Mouse (Mus musculus) embryonic facial prominence, embryonic 12.5 days (tissue): ENCODE results near the gene Fli1. TPM values are rescaled to one million over a fixed set of nuclear protein-coding genes. Genes with fewer than 3 reads are reported as not detected.

Source experiments
- ATAC-seq: fragments of 200-750 bp; cut with Nextera tagmentation; 2 replicates; pipeline ENCODE4 v1.8.0; 2017; ENCODE audit not compliant: insufficient number of reproducible peaks, insufficient read depth, low FRiP score, low TSS enrichment
- H3K27ac ChIP-seq: fragments of 300-500 bp; sonication (generic); 2 replicates; pipeline ENCODE4 v1.5.1; 2016; ENCODE audit warnings: mild to moderate bottlenecking
- H3K27me3 ChIP-seq: fragments of 300-500 bp; sonication (generic); 2 replicates; pipeline ENCODE4 v1.6.1; 2016; ENCODE audit warnings: mild to moderate bottlenecking, moderate library complexity
- H3K36me3 ChIP-seq: fragments of 300-500 bp; sonication (generic); 2 replicates; pipeline ENCODE4 v1.6.1; 2016; ENCODE audit warnings: mild to moderate bottlenecking
- H3K4me1 ChIP-seq: fragments of 300-500 bp; sonication (generic); 2 replicates; pipeline ENCODE4 v1.6.1; 2016
- H3K4me2 ChIP-seq: fragments of 300-500 bp; sonication (generic); replicated peaks from 2 replicates; pipeline ENCODE4 v1.6.1; 2016; ENCODE audit warnings: mild to moderate bottlenecking, moderate library complexity
- H3K4me3 ChIP-seq: fragments of 300-500 bp; sonication (generic); 2 replicates; pipeline ENCODE4 v1.5.1; 2016; ENCODE audit warnings: mild to moderate bottlenecking
- H3K9ac ChIP-seq: fragments of 300-500 bp; sonication (generic); 2 replicates; pipeline ENCODE4 v1.6.1; 2016; ENCODE audit warnings: mild to moderate bottlenecking, moderate library complexity
- H3K9me3 ChIP-seq: fragments of 300-500 bp; sonication (generic); 2 replicates; pipeline ENCODE4 v1.6.1; 2016; ENCODE audit warnings: mild to moderate bottlenecking, moderate library complexity
- WGBS: fragments of 180-500 bp; shearing (Covaris S2); methylation state at CpG from one replicate; pipeline ENCODE4 v1.1.7; 2016; 5-methylcytosine and 5-hydroxymethylcytosine counted together
- polyA plus RNA-seq: library from polyadenylated mRNA; unstranded; fragments of >200 nt; fragmentation: Nextera tagmentation; extraction: Ambion mirVana; gene quantifications from 2 replicates; pipeline ENCODE4 v1.2.1, GENCODE M21; 2016

The Fli1 gene
- polyA plus RNA-seq, 1 experiment from 2014 or later, result 40.9 TPM

GRCm38 (mm10) chr9:32546731-32547130, 4.1 kb upstream of the Fli1 start:
- Histone ChIP-seq H3K4me1 (peaks cover 84% of the 10 kb centered on the region), H3K9ac (no peak overlapping the region), H3K4me3 (no peak overlapping the region), H3K36me3 (no peaks in the 10 kb centered on the region), H3K27ac (peak overlapping the region; percentile 42; the same call in 1 of the 2 replicates), H3K9me3 (no peaks in the 10 kb centered on the region), H3K27me3 (peaks cover 19% of the 10 kb centered on the region), H3K4me2 (0 out of 2 replicates have a peak overlapping the region, but pooled peaks have one; percentile 10)
- no peak for ATAC-seq
- WGBS, result 16% methylated on average over 2 of the region's 2 CpGs

GRCm38 (mm10) chr9:32544731-32545661, 2.3 kb upstream of the Fli1 start:
- no peak for ATAC-seq
- under 1% methylated on average over 40 of the region's 40 CpGs for WGBS
- Histone ChIP-seq H3K36me3 (no peaks in the 10 kb centered on the region), H3K27ac (peak overlapping the region; percentile 92), H3K9ac (peak overlapping the region; percentile 20; the same call in 1 of the 2 replicates), H3K4me1 (peaks cover 72% of the 10 kb centered on the region), H3K4me2 (peak overlapping the region; percentile 75), H3K9me3 (no peaks in the 10 kb centered on the region), H3K27me3 (peaks cover 19% of the 10 kb centered on the region), H3K4me3 (peak overlapping the region; percentile 23; the same call in 1 of the 2 replicates)

DNA sequence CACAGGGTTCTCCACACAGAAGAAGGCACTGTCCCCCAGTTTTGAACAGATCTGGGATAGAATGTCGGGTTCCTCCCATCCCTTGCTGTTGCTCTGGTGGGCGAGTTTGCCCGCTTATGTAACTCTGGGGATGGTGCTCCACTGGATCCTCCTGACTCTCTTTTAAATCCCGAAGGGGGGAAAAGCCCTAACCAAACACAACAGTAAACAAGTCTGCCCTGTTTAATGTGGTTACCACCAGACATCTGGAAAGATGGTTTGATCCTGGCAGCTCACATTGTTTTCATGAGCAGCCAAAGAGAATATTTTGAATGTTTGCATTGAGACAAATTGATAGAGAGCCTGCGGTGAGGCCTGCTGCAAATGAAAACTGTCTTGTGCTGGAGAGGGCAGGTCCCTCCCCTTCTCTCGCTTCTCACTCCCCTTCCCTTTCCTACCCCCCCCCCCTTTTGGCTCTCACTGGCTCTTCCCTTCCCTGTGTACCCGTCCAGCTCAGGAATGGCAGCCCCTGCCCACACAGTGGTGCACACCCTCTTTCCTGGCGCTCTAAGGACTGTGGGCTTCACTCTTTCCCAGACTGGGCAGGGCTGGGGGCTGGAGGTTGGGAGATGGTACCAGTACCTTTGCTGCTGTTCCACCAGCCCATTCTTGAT, 1.4 kb upstream of the Fli1 start:
- peaks cover 70% of the 10 kb centered on the region for H3K4me1 ChIP-seq
- H3K27ac ChIP-seq, result peak overlapping the region; percentile 92
- no peaks in the 10 kb centered on the region for H3K9me3 ChIP-seq
- H3K4me2 ChIP-seq, result peak overlapping the region; percentile 75
- ATAC-seq, result peak; percentile 44; the same call in 1 of the 2 replicates
- H3K27me3 ChIP-seq, result peaks cover 22% of the 10 kb centered on the region
- H3K9ac ChIP-seq, result no peak overlapping the region
- peak overlapping the region; percentile 74 for H3K4me3 ChIP-seq
- WGBS, result 6% methylated on average over 8 of the region's 8 CpGs
- H3K36me3 ChIP-seq, result no peaks in the 10 kb centered on the region

GRCm38 (mm10) chr9:32543040-32543581, 450 bp upstream of the Fli1 start:
- H3K9me3 ChIP-seq, result no peaks in the 10 kb centered on the region
- peak overlapping the region; percentile 74 for H3K4me3 ChIP-seq
- H3K36me3 ChIP-seq, result no peaks in the 10 kb centered on the region
- H3K9ac ChIP-seq, result peak overlapping the region; percentile 96; the same call in 1 of the 2 replicates
- H3K4me2 ChIP-seq, result peak overlapping the region; percentile 75
- under 1% methylated on average over 18 of the region's 18 CpGs for WGBS
- H3K27me3 ChIP-seq, result peaks cover 22% of the 10 kb centered on the region
- H3K27ac ChIP-seq, result peak overlapping the region; percentile 92
- no peak for ATAC-seq
- peaks cover 70% of the 10 kb centered on the region for H3K4me1 ChIP-seq

DNA sequence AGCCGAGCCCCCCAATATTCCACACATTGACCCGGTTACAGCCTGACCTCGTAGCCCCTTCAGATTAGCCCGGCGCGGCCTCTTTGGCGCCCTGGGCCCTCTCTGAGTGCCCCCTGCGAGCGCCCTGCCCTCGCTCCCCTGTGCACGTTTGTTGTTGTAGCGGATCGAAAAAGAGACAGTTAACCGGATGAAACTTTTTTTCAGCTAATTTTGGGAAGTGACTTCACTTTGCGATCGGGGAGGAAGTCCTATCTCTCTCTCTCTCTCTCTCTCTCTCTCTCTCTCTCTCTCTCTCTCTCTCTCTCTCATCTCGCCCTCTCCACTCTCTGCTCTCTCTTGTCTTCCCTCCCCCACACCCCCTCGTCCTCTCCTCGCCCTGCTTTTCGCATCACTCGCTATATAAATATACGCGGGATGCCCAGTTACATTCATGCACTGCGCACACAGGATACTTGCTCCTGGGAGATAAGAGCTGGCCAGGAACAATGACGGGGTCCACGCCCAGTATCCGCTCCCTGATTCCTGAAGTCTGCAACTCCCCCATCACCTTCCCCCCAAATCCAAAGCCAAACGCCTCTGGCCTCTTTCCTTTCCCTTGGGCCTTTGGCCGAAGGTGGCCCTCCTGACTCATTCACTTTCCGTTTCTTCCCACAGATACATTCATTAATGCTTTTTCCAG, 1.3 kb downstream of the Fli1 start:
- H3K4me1 ChIP-seq, result peaks cover 62% of the 10 kb centered on the region

GRCm38 (mm10) chr9:32540406-32541222, 2.0 kb downstream of the Fli1 start:
- Histone ChIP-seq H3K4me1 (peaks cover 58% of the 10 kb centered on the region), H3K4me3 (peak overlapping the region; percentile 74), H3K27ac (peak overlapping the region; percentile 92), H3K9ac (peak overlapping the region; percentile 96), H3K4me2 (peak overlapping the region; percentile 75), H3K27me3 (peaks cover 13% of the 10 kb centered on the region), H3K9me3 (no peaks in the 10 kb centered on the region), H3K36me3 (no peaks in the 10 kb centered on the region)
- under 1% methylated on average over 69 of the region's 70 CpGs for WGBS
- ATAC-seq, result no peak

More for the DNA sequence above, 1.3 kb downstream of the Fli1 start:
- ATAC-seq, result no peak
- no peaks in the 10 kb centered on the region for H3K36me3 ChIP-seq
- under 1% methylated on average over 30 of the region's 30 CpGs for WGBS
- peak overlapping the region; percentile 74 for H3K4me3 ChIP-seq
- no peaks in the 10 kb centered on the region for H3K9me3 ChIP-seq
- H3K27ac ChIP-seq, result peak overlapping the region; percentile 92
- peak overlapping the region; percentile 96 for H3K9ac ChIP-seq
- peaks cover 21% of the 10 kb centered on the region for H3K27me3 ChIP-seq
- H3K4me2 ChIP-seq, result peak overlapping the region; percentile 75

GRCm38 (mm10) chr9:32540061-32540405, 2.6 kb downstream of the Fli1 start:
- peak overlapping the region; percentile 92 for H3K27ac ChIP-seq
- no peaks in the 10 kb centered on the region for H3K9me3 ChIP-seq
- WGBS, result 0% methylated on average over 13 of the region's 13 CpGs
- H3K4me3 ChIP-seq, result peak overlapping the region; percentile 74
- no peak for ATAC-seq
- peaks cover 54% of the 10 kb centered on the region for H3K4me1 ChIP-seq
- H3K27me3 ChIP-seq, result peaks cover 10% of the 10 kb centered on the region; the same call in 1 of the 2 replicates
- H3K4me2 ChIP-seq, result peak overlapping the region; percentile 75
- H3K9ac ChIP-seq, result peak overlapping the region; percentile 96
- H3K36me3 ChIP-seq, result no peaks in the 10 kb centered on the region

GRCm38 (mm10) chr9:32539321-32539761, 3.3 kb downstream of the Fli1 start:
- Histone ChIP-seq H3K36me3 (no peaks in the 10 kb centered on the region), H3K4me2 (peak overlapping the region; percentile 75), H3K27ac (peak overlapping the region; percentile 92), H3K4me1 (peaks cover 47% of the 10 kb centered on the region), H3K27me3 (peaks cover 10% of the 10 kb centered on the region; the same call in 1 of the 2 replicates), H3K9me3 (no peaks in the 10 kb centered on the region), H3K9ac (peak overlapping the region; percentile 96; the same call in 1 of the 2 replicates), H3K4me3 (peak overlapping the region; percentile 74)
- WGBS, result 30% methylated on average over 3 of the region's 3 CpGs
- no peak for ATAC-seq

DNA sequence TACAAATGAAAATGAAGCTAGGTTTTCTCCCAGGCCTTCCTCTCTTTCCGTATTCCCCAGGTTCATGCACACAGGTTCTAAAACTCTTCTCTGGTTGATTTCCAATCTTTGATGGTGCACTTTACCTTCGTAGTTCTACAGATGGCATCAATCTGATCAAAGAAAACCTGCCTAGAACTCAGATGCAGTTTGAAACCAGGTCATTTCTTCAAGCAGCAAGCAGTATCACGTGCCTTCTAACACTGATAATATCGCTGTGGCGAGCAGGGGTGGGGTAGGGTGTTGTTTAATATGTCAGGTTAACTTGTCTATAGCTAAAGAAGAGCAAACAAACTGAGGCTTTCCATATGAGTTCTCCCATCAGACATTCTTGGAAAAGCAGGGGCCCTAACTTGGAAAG, 4.5 kb downstream of the Fli1 start:
- Histone ChIP-seq H3K4me2 (peak overlapping the region; percentile 75), H3K27me3 (peaks cover 3% of the 10 kb centered on the region; the same call in 1 of the 2 replicates), H3K4me1 (peaks cover 35% of the 10 kb centered on the region), H3K9me3 (no peaks in the 10 kb centered on the region), H3K4me3 (0 out of 2 replicates have a peak overlapping the region, but pooled peaks have one; percentile 74), H3K27ac (no peak overlapping the region), H3K9ac (no peak overlapping the region), H3K36me3 (no peaks in the 10 kb centered on the region)
- ATAC-seq, result no peak
- WGBS, result 82% methylated on average over 5 of the region's 5 CpGs

DNA sequence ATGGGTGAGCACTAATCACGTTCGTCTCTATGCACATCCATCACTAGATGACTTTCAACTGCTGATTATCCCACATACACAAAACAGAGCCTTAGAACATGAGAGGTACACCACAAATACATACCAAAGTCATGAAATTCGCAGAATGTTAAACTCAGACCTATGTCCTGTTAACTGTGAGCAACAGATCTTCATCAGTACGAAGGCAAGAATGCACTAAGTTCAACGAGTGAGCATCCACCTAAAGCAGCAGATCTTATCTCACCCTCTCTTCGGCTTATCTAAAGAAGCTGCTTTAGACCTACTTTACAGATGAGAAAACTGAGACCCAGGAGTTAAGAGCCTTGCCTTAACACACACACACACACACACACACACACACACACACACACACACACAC, 5.0 kb downstream of the Fli1 start:
- no peak overlapping the region for H3K9ac ChIP-seq
- WGBS, result 70% methylated on average over 6 of the region's 6 CpGs
- H3K4me3 ChIP-seq, result no peak overlapping the region
- no peak for ATAC-seq
- H3K27me3 ChIP-seq, result peaks cover 3% of the 10 kb centered on the region; the same call in 1 of the 2 replicates
- no peak overlapping the region for H3K27ac ChIP-seq
- H3K36me3 ChIP-seq, result no peaks in the 10 kb centered on the region
- H3K4me1 ChIP-seq, result peaks cover 32% of the 10 kb centered on the region
- H3K4me2 ChIP-seq, result peak overlapping the region; percentile 75
- no peaks in the 10 kb centered on the region for H3K9me3 ChIP-seq
